Mouse (Mus musculus): ENCODE measurements at regions not wholly inside any gene's neighbourhood (a gene's known extent, or its start where the extent isn't known, plus 50 kb on each side); places are given as distances from the start of the nearest gene placed in this dataset.

DNA sequence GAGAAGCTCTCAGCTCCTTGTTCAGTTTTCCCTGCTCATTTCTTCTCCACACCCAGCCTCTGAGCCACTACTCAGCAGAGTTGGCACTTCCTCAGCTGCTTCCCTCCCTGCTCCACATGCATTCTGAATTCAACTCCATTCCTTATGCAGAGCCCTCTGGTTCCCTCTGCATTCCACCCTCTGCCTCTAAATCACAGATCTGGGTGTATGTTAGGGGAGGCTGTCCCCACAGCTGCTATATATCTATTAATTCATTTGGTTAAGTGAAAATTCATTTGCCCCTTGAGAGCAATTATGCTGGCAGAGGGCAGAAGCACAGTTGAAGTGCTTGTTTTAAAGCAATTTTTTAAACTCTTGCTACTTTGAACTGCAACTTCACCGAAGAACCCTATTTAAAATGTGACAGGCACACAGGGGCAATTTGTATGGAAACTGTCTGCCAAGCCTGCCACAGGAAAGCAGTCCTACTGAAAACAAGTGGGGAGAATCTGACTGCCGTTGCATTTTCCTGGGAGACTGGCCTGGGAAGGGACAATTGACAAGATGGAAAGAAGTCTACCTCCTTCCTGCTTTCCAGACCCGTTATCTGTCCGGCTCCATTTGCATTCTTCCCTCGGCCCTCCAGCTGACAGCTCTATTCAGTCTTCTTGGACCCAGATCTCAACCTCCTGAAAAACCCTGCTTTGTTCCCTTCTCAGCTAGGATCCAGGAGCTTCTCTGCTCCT is 88.0 kb upstream of the Gpr141 start:
- H3K36me3 ChIP-seq (ENCODE audit: control insufficient read depth, insufficient read depth, low read length), result no peaks in the 10 kb centered on the region
- no peaks in the 10 kb centered on the region for H3K9me3 ChIP-seq (ENCODE audit: control insufficient read depth, low read length)
- no peak overlapping the region for H3K4me3 ChIP-seq (ENCODE audit: low read depth, low read length)
- H3K27ac ChIP-seq (replicated peaks; ENCODE audit: low read depth, low read length), result no peak overlapping the region
- no peak overlapping the region for H3K9ac ChIP-seq (ENCODE audit: low read length)
- H3K27me3 ChIP-seq (ENCODE audit: control insufficient read depth, insufficient read depth, low read length), result no peaks in the 10 kb centered on the region
- ATAC-seq (ENCODE audit: insufficient number of reproducible peaks, low FRiP score, low TSS enrichment, low read depth) (no peak), DNase-seq (ENCODE audit: low spot score) (no peak)
- H3K4me1 ChIP-seq (ENCODE audit: control insufficient read depth, insufficient read depth, low read length), result no peaks in the 10 kb centered on the region
- WGBS, result 58% methylated on average over 5 of the region's 5 CpGs
- no peak overlapping the region for H3K4me2 ChIP-seq (ENCODE audit: low read depth, severe bottlenecking)

GRCm38 (mm10) chr13:19902786-19903185 is 78.7 kb upstream of the Gpr141 start:
- no peaks in the 10 kb centered on the region for H3K36me3 ChIP-seq (ENCODE audit: control insufficient read depth, insufficient read depth, low read length)
- 86% methylated on average over 4 of the region's 4 CpGs for WGBS

DNA sequence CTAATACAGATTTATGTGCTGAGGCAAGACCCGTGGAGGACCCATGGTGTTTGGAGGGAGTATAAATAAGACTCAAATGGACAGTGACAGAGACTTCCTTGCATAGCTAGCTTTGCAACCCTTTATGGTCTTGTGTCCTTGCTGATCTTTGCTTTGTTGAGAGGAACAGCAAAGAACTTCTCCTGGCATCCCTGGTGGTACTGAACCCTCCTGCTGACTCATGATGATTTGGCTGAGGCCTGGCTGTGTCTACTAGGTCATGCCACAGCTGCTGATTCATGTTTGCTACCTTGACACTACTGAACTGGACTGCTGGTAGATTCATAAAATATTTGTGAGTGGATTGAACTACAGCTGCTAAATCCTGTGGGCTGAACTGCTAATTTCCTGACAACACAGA is 73.1 kb upstream of the Gpr141 start:
- no peaks in the 10 kb centered on the region for H3K4me1 ChIP-seq (ENCODE audit: control insufficient read depth, insufficient read depth, low read length)
- no peak overlapping the region for H3K27ac ChIP-seq (replicated peaks; ENCODE audit: low read depth, low read length)
- H3K4me3 ChIP-seq (ENCODE audit: low read depth, low read length), result no peak overlapping the region
- H3K9me3 ChIP-seq (ENCODE audit: control insufficient read depth, low read length), result no peaks in the 10 kb centered on the region
- H3K9ac ChIP-seq (ENCODE audit: low read length), result no peak overlapping the region
- no peak for DNase-seq (ENCODE audit: low spot score)
- H3K4me2 ChIP-seq (ENCODE audit: low read depth, severe bottlenecking), result no peak overlapping the region
- no peaks in the 10 kb centered on the region for H3K36me3 ChIP-seq (ENCODE audit: control insufficient read depth, insufficient read depth, low read length)
- no peak for ATAC-seq (ENCODE audit: insufficient number of reproducible peaks, low FRiP score, low TSS enrichment, low read depth)
- no peaks in the 10 kb centered on the region for H3K27me3 ChIP-seq (ENCODE audit: control insufficient read depth, insufficient read depth, low read length)
- WGBS, result 72% methylated on average over 1 of the region's 1 CpGs

More at GRCm38 (mm10) chr13:19902786-19903185, 78.7 kb upstream of the Gpr141 start:
- ATAC-seq (ENCODE audit: insufficient number of reproducible peaks, low FRiP score, low TSS enrichment, low read depth) (no peak), DNase-seq (ENCODE audit: low spot score) (no peak)
- no peak overlapping the region for H3K27ac ChIP-seq (replicated peaks; ENCODE audit: low read depth, low read length)
- H3K9ac ChIP-seq (ENCODE audit: low read length), result no peak overlapping the region
- H3K27me3 ChIP-seq (ENCODE audit: control insufficient read depth, insufficient read depth, low read length), result no peaks in the 10 kb centered on the region
- no peaks in the 10 kb centered on the region for H3K9me3 ChIP-seq (ENCODE audit: control insufficient read depth, low read length)
- no peak overlapping the region for H3K4me3 ChIP-seq (ENCODE audit: low read depth, low read length)
- no peaks in the 10 kb centered on the region for H3K4me1 ChIP-seq (ENCODE audit: control insufficient read depth, insufficient read depth, low read length)
- no peak overlapping the region for H3K4me2 ChIP-seq (ENCODE audit: low read depth, severe bottlenecking)

DNA sequence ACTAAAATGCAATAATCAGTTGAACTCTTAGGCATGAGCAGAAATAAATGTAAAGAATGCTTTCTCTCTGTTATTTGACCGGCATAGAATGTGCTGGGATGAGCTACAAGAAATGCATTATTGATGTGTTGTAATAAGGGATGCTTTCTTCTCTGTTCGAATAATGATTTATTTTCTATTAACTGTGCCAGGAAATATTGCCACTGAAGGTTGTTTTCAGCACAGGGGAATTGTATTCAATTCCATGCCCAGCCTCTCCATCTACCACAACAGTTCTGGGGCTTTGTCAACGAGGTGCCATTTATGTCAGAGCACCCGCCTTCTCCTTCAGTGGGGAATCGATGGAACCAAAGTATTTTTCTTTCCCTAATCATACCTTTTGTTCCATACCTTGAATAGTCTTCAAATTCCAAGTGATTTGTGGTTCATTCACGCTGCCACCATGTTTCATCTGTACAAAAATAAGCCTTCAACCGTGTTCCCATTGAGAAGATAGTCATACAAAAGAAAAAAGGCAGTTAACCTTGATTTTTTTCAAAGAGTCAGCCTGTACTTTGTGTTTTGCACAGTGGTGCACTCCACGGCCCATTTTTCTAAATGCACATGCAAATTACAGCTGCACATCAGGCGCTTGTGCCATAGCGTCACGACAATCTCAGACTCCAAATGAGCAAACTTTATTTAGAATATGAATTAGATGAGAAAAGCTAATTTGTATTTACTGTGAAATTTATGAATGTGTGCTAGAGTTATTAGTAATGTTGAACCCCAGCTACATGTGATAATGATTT is 65.1 kb upstream of the Gpr141 start:
- Histone ChIP-seq H3K9me3 (ENCODE audit: control insufficient read depth, low read length) (no peaks in the 10 kb centered on the region), H3K4me3 (ENCODE audit: low read depth, low read length) (no peak overlapping the region), H3K4me2 (ENCODE audit: low read depth, severe bottlenecking) (no peak overlapping the region), H3K27ac (replicated peaks; ENCODE audit: low read depth, low read length) (no peak overlapping the region), H3K27me3 (ENCODE audit: control insufficient read depth, insufficient read depth, low read length) (no peaks in the 10 kb centered on the region), H3K36me3 (ENCODE audit: control insufficient read depth, insufficient read depth, low read length) (no peaks in the 10 kb centered on the region), H3K9ac (ENCODE audit: low read length) (no peak overlapping the region), H3K4me1 (ENCODE audit: control insufficient read depth, insufficient read depth, low read length) (no peaks in the 10 kb centered on the region)
- no peak for ATAC-seq (ENCODE audit: insufficient number of reproducible peaks, low FRiP score, low TSS enrichment, low read depth)
- no peak for DNase-seq (ENCODE audit: low spot score)
- WGBS, result 87% methylated on average over 11 of the region's 11 CpGs

DNA sequence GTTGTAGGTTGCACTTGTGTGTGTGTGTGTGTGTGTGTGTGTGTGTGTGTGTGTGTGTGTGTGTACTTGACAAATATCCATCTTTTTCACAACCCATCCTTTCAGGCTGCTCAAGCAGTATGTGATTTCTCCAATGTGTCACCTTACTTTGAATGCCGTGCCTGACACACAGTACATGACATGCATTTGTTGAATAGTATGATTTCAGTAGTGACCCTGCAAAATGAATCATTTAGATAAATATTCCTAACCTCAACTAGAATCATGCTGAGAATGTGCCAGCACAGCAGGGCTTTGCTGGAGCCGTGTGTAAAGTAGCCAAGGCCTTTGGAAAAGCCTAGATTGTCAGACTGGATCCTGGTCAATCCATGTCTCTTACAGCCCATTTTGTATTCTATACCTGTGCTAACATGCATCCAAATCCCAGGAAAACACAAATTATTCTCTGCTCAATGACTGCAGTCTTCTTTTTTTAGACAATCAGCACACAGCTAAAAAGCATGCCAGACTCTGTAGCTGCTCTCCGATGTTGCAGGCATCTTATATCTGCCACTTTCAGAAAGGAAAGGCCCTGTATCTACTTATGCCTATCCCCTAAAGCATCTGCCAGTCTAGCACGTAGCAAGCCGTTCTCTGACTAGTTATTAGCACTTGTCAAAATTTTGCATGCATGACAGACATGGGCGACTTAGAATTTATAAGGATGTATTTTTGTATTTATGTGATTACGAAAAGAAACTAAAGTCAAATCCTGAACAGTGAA is 60.0 kb upstream of the Gpr141 start:
- ATAC-seq (ENCODE audit: insufficient number of reproducible peaks, low FRiP score, low TSS enrichment, low read depth) (no peak), DNase-seq (ENCODE audit: low spot score) (no peak)
- WGBS, result 87% methylated on average over 7 of the region's 7 CpGs
- no peaks in the 10 kb centered on the region for H3K4me1 ChIP-seq (ENCODE audit: control insufficient read depth, insufficient read depth, low read length)
- H3K4me2 ChIP-seq (ENCODE audit: low read depth, severe bottlenecking), result no peak overlapping the region
- no peaks in the 10 kb centered on the region for H3K9me3 ChIP-seq (ENCODE audit: control insufficient read depth, low read length)
- H3K27me3 ChIP-seq (ENCODE audit: control insufficient read depth, insufficient read depth, low read length), result no peaks in the 10 kb centered on the region
- no peak overlapping the region for H3K27ac ChIP-seq (replicated peaks; ENCODE audit: low read depth, low read length)
- H3K9ac ChIP-seq (ENCODE audit: low read length), result no peak overlapping the region
- no peaks in the 10 kb centered on the region for H3K36me3 ChIP-seq (ENCODE audit: control insufficient read depth, insufficient read depth, low read length)
- no peak overlapping the region for H3K4me3 ChIP-seq (ENCODE audit: low read depth, low read length)

DNA sequence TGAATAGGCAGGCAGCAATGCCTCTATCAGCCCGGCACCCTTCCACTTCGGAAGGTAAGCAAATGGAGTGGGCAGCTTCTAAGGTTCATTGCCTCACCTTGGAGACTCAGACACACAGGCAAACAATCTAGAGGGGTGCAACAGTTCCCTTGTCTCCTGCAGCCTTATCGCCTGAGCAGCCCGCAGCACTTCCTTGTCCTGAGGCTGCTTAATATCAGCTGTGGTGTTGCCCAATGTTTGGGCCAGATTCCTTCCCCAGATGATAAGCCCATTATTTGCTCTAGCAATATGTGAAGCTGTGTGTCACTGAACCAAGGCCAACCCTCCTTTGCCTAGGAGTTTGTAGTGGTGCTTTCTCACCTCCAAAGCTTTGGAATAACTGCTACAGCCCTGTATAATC is 58.8 kb upstream of the Gpr141 start:
- no peaks in the 10 kb centered on the region for H3K9me3 ChIP-seq (ENCODE audit: control insufficient read depth, low read length)
- no peaks in the 10 kb centered on the region for H3K36me3 ChIP-seq (ENCODE audit: control insufficient read depth, insufficient read depth, low read length)
- no peak overlapping the region for H3K4me3 ChIP-seq (ENCODE audit: low read depth, low read length)
- no peak overlapping the region for H3K27ac ChIP-seq (replicated peaks; ENCODE audit: low read depth, low read length)
- DNase-seq (ENCODE audit: low spot score) (no peak), ATAC-seq (ENCODE audit: insufficient number of reproducible peaks, low FRiP score, low TSS enrichment, low read depth) (no peak)
- 87% methylated on average over 4 of the region's 4 CpGs for WGBS
- H3K4me1 ChIP-seq (ENCODE audit: control insufficient read depth, insufficient read depth, low read length), result no peaks in the 10 kb centered on the region
- H3K27me3 ChIP-seq (ENCODE audit: control insufficient read depth, insufficient read depth, low read length), result no peaks in the 10 kb centered on the region
- no peak overlapping the region for H3K4me2 ChIP-seq (ENCODE audit: low read depth, severe bottlenecking)
- H3K9ac ChIP-seq (ENCODE audit: low read length), result no peak overlapping the region

DNA sequence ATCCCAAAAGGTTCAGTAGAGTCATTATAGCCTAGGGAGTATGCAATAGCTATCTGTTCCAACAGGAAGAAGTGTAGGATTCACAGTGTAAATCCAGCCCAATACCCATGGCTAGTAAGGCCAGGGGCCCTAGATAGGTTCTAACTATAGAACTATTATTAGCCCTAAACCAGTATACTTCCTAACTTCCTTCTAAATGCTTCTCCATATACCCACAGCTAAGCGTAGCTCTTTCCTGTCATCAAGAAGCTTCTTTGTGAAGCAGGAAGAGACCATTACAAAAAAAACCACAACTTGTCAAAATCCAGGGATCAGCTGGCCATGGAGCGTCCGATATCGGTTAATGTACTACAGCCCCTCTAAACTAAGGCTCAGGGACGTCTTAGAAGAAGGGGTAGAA is 57.7 kb upstream of the Gpr141 start:
- no peaks in the 10 kb centered on the region for H3K36me3 ChIP-seq (ENCODE audit: control insufficient read depth, insufficient read depth, low read length)
- no peaks in the 10 kb centered on the region for H3K4me1 ChIP-seq (ENCODE audit: control insufficient read depth, insufficient read depth, low read length)
- no peak overlapping the region for H3K4me2 ChIP-seq (ENCODE audit: low read depth, severe bottlenecking)
- no peak overlapping the region for H3K9ac ChIP-seq (ENCODE audit: low read length)
- H3K9me3 ChIP-seq (ENCODE audit: control insufficient read depth, low read length), result no peaks in the 10 kb centered on the region
- WGBS, result 92% methylated on average over 5 of the region's 5 CpGs
- DNase-seq (ENCODE audit: low spot score), result no peak
- H3K27me3 ChIP-seq (ENCODE audit: control insufficient read depth, insufficient read depth, low read length), result no peaks in the 10 kb centered on the region
- H3K27ac ChIP-seq (replicated peaks; ENCODE audit: low read depth, low read length), result no peak overlapping the region
- no peak overlapping the region for H3K4me3 ChIP-seq (ENCODE audit: low read depth, low read length)
- ATAC-seq (ENCODE audit: insufficient number of reproducible peaks, low FRiP score, low TSS enrichment, low read depth), result no peak

DNA sequence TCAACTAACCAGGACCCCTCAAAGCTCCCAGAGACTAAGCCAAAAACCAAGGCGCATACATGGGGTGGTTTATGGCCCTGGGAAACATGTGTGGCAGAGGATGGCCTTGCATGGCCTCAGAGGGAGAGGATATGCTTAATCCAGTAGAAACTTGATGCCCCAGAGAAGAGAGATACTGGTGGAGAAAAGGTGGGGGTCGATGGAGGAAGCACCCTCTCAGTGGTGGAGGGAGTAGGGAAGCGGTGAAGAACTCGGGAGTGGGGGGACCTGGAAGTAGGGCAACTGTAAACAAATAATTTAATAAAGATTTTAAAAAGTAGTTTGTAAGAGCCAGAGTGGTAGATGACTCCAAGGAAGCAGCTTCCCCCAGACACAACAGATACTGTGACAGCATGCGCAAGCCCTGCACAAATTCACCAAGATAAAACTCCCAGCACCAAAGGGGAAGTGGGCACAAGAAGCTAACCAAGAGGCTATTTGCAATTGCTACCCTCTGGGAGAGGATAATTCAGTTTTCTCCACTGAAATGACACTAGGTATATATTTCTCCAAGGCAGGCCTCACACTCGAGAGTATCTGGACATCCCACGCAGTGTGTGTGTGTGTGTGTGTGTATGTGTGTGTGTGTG is 50.7 kb upstream of the Gpr141 start:
- WGBS, result 93% methylated on average over 7 of the region's 7 CpGs
- no peaks in the 10 kb centered on the region for H3K36me3 ChIP-seq (ENCODE audit: control insufficient read depth, insufficient read depth, low read length)

More for the DNA sequence above, 50.7 kb upstream of the Gpr141 start:
- Histone ChIP-seq H3K9me3 (ENCODE audit: control insufficient read depth, low read length) (no peaks in the 10 kb centered on the region), H3K4me2 (ENCODE audit: low read depth, severe bottlenecking) (no peak overlapping the region), H3K4me1 (ENCODE audit: control insufficient read depth, insufficient read depth, low read length) (no peaks in the 10 kb centered on the region), H3K9ac (ENCODE audit: low read length) (no peak overlapping the region), H3K27ac (replicated peaks; ENCODE audit: low read depth, low read length) (no peak overlapping the region), H3K27me3 (ENCODE audit: control insufficient read depth, insufficient read depth, low read length) (no peaks in the 10 kb centered on the region), H3K4me3 (ENCODE audit: low read depth, low read length) (no peak overlapping the region)
- DNase-seq (ENCODE audit: low spot score) (no peak), ATAC-seq (ENCODE audit: insufficient number of reproducible peaks, low FRiP score, low TSS enrichment, low read depth) (no peak)
